Mouse (Mus musculus) CH12.LX (cell line): Measurements from ENCODE around the gene Ccr10. TPM values are rescaled to one million over a fixed set of nuclear protein-coding genes. Genes with fewer than 3 reads are reported as not detected.
"Not testable (repeated sequence)": the region's sequence is repeated elsewhere in the genome, so short reads cannot be mapped to it uniquely, and the experiment has no call there.

Experiments used
- DNase-seq: peaks from one replicate; pipeline ENCODE4 v3.0.0-alpha.2; 2013; ENCODE audit errors: extremely low read depth
- H3K27ac ChIP-seq: 2 replicates; pipeline ENCODE4 v1.5.1; 2012; ENCODE audit warnings: low read depth, mild to moderate bottlenecking, control low read depth, moderate library complexity; ENCODE audit not compliant: insufficient read depth
- H3K27me3 ChIP-seq: replicated peaks from 2 replicates; pipeline ENCODE3; 2012; ENCODE audit warnings: inconsistent platforms
- H3K36me3 ChIP-seq, 2 experiments: replicated peaks in 1 of 2; 2 replicates each; pipeline versions ENCODE3 to v1.6.1; 2012; ENCODE audit warnings: inconsistent platforms in 1 of 2, low read length in 1 of 2, mild to moderate bottlenecking in 1 of 2, mixed read lengths in 1 of 2, moderate library complexity in 1 of 2; ENCODE audit not compliant: control insufficient read depth in 1 of 2, insufficient read depth in 1 of 2
- H3K4me1 ChIP-seq, 2 experiments: 2 replicates each; pipeline ENCODE4 v1.6.1; 2012; ENCODE audit warnings: inconsistent platforms in 1 of 2, moderate library complexity in 1 of 2; ENCODE audit not compliant: insufficient read depth in 2 of 2, control insufficient read depth in 1 of 2
- H3K4me2 ChIP-seq: 2 replicates; pipeline ENCODE4 v1.6.1; 2012; ENCODE audit warnings: low read depth, mild to moderate bottlenecking, control low read depth; ENCODE audit not compliant: poor library complexity, insufficient read depth, severe bottlenecking
- H3K4me3 ChIP-seq, 3 experiments: fragments of 150-350 bp in 1 of 3; sonication (generic) in 1 of 3; replicated peaks in 1 of 3; 2 replicates each; pipeline versions ENCODE3 to v1.5.1; 2011 to 2012; ENCODE audit warnings: low read depth in 2 of 3, low read length in 2 of 3, mild to moderate bottlenecking in 2 of 3, moderate library complexity in 2 of 3, control low read depth in 1 of 3, improper control_type of control experiment in 1 of 3, inconsistent platforms in 1 of 3, mixed read lengths in 1 of 3; ENCODE audit not compliant: poor library complexity in 1 of 3
- H3K79me2 ChIP-seq: replicated peaks from 2 replicates; pipeline ENCODE4 v1.6.1; 2012; ENCODE audit warnings: mild to moderate bottlenecking, moderate library complexity; ENCODE audit not compliant: control insufficient read depth, poor library complexity, insufficient read depth, severe bottlenecking; ENCODE audit errors: extremely low read depth
- H3K9ac ChIP-seq: 2 replicates; pipeline ENCODE4 v1.6.1; 2012; ENCODE audit warnings: low read depth, mild to moderate bottlenecking, control low read depth, moderate library complexity; ENCODE audit not compliant: insufficient read depth
- H3K9me3 ChIP-seq: replicated peaks from 2 replicates; pipeline ENCODE3; 2012; ENCODE audit warnings: low read length, inconsistent platforms, mixed read lengths
- E2F4 ChIP-seq: IDR thresholded peaks from 2 replicates; pipeline ENCODE4 v1.6.1; 2011; ENCODE audit warnings: low read depth, low read length, improper control_type of control experiment; ENCODE audit not compliant: insufficient replicate concordance
- ETS1 ChIP-seq: conservative IDR thresholded peaks from 2 replicates; pipeline ENCODE4 v1.6.1; 2012; ENCODE audit warnings: low read depth, mild to moderate bottlenecking, inconsistent platforms, low read length, improper control_type of control experiment, moderate library complexity
- MAFK ChIP-seq: IDR thresholded peaks from 2 replicates; pipeline ENCODE4 v1.6.1; 2011; ENCODE audit warnings: low read length, improper control_type of control experiment; ENCODE audit not compliant: insufficient replicate concordance
- MAZ ChIP-seq: IDR thresholded peaks from 2 replicates; pipeline ENCODE4 v1.6.1; 2012; ENCODE audit warnings: low read depth, mild to moderate bottlenecking, inconsistent platforms, low read length, improper control_type of control experiment, moderate library complexity
- MXI1 ChIP-seq: IDR thresholded peaks from 2 replicates; pipeline ENCODE4 v1.6.1; 2011; ENCODE audit warnings: mild to moderate bottlenecking, low read depth, low read length, improper control_type of control experiment
- MYC ChIP-seq: IDR thresholded peaks from 2 replicates; pipeline ENCODE4 v1.6.1; 2011; ENCODE audit warnings: low read depth, mild to moderate bottlenecking, improper control_type of control experiment, low read length
- PAX5 ChIP-seq: IDR thresholded peaks from 2 replicates; pipeline ENCODE4 v1.6.1; 2012; ENCODE audit warnings: low read length, inconsistent platforms, mixed read lengths
- POLR2AphosphoS2 ChIP-seq: IDR thresholded peaks from 2 replicates; pipeline ENCODE4 v1.6.1; 2011; ENCODE audit warnings: low read depth, low read length, improper control_type of control experiment
- SMC3 ChIP-seq: IDR thresholded peaks from 2 replicates; pipeline ENCODE4 v1.6.1; 2011; ENCODE audit warnings: low read depth, low read length, improper control_type of control experiment
- USF2 ChIP-seq: conservative IDR thresholded peaks from 2 replicates; pipeline ENCODE4 v1.6.1; 2011; ENCODE audit warnings: low read depth, low read length, improper control_type of control experiment
- dilution Hi-C: fragments of 300-500 bp; cut with MboI; formaldehyde crosslinking; loops from 2 replicates; pipeline ENCODE4 v1.14.3; 2020; ENCODE audit warnings: low sequenced_read_pairs; ENCODE audit not compliant: extremely low pct_unique_long_range_greater_than_20kb, extremely low pct_ligation_motif_present
- in situ Hi-C: fragments of 300-500 bp; cut with MboI; formaldehyde crosslinking; loops from 3 replicates; pipeline ENCODE4 v1.14.3; 2019; ENCODE audit warnings: low sequenced_read_pairs, low pct_ligation_motif_present, low pct_unique_long_range_greater_than_20kb, mixed read lengths
- polyA plus RNA-seq: library from polyadenylated mRNA; unstranded; fragments of >175 nt; gene quantifications from 2 replicates; pipeline ENCODE4 v1.2.1, GENCODE M21; 2012; ENCODE audit warnings: low read depth; ENCODE audit not compliant: insufficient read length
- total RNA-seq, 2 experiments: library from RNA; depleted of rRNA; stranded (reverse); fragments of 300-350 nt in 1 of 2; fragments of >200 nt in 1 of 2; gene quantifications; 2 replicates each; pipeline ENCODE4 v1.2.3; 2012 to 2014

The Ccr10 gene
- total and polyA plus RNA-seq, 3 experiments, result 12.3 to 29.6 (median 17.2) TPM

GRCm38 (mm10) chr11:101162301-101162700 lies 12.9 kb downstream of the Ccr10 start:
- Histone ChIP-seq H3K27me3 (no peaks in the 10 kb centered on the region), H3K4me2 (no peak overlapping the region), H3K27ac (no peak overlapping the region), H3K4me3 (no peak overlapping the region), H3K9me3 (no peaks in the 10 kb centered on the region), H3K36me3 (peaks cover 61 to 88% of the 10 kb centered on the region in 2 experiments), H3K4me1 (peaks cover 1 to 5% of the 10 kb centered on the region in 2 experiments; a peak in 2 of 4 replicates), H3K9ac (no peak overlapping the region)
- dilution Hi-C loops, result no loop called here
- DNase-seq, result no peak
- TF ChIP-seq MYC (no peak), SMC3 (no peak), USF2 (no peak), MAFK (no peak)
- TF ChIP-seq, all 38 proteins: peak for 0
- H3K79me2 ChIP-seq, result no peaks in the 10 kb centered on the region
- in situ Hi-C loops, result no loop called here

- Histone ChIP-seq H3K4me3 (no peak overlapping the region), H3K79me2 (no peaks in the 10 kb centered on the region), H3K27me3 (no peaks in the 10 kb centered on the region), H3K36me3 (peaks cover 54 to 81% of the 10 kb centered on the region in 2 experiments), H3K27ac (no peak overlapping the region), H3K4me2 (no peak overlapping the region), H3K9ac (no peak overlapping the region), H3K4me1 (peaks cover 6 to 11% of the 10 kb centered on the region in 2 experiments), H3K9me3 (no peaks in the 10 kb centered on the region)
- dilution Hi-C loops, result no loop called here
- TF ChIP-seq MXI1 (no peak), ETS1 (no peak), MAFK (no peak), POLR2AphosphoS2 (no peak), PAX5 (no peak), E2F4 (no peak), MAZ (no peak)
- in situ Hi-C loops, result no loop called here
- DNase-seq, result no peak
Measured at GRCm38 (mm10) chr11:101161551-101161950, 13.7 kb downstream of the Ccr10 start.

GRCm38 (mm10) chr11:101160981-101161505 lies 14.2 kb downstream of the Ccr10 start:
- dilution Hi-C loops, result not testable (repeated sequence)

GRCm38 (mm10) chr11:101160151-101160550 lies 15.1 kb downstream of the Ccr10 start:
- in situ Hi-C loops, result not testable (repeated sequence)

More at GRCm38 (mm10) chr11:101160981-101161505, 14.2 kb downstream of the Ccr10 start:
- H3K9ac ChIP-seq, in situ Hi-C loops, H3K27me3 ChIP-seq, H3K9me3 ChIP-seq, H3K79me2 ChIP-seq, DNase-seq, H3K4me2 ChIP-seq, H3K27ac ChIP-seq, H3K4me3 ChIP-seq: not testable (repeated sequence)
- Histone ChIP-seq H3K36me3 (peaks cover 49 to 76% of the 10 kb centered on the region in 2 experiments), H3K4me1 (peaks cover 6 to 16% of the 10 kb centered on the region in 2 experiments)

More at GRCm38 (mm10) chr11:101160151-101160550, 15.1 kb downstream of the Ccr10 start:
- H3K27ac ChIP-seq, DNase-seq, dilution Hi-C loops, H3K4me3 ChIP-seq, H3K9me3 ChIP-seq, H3K79me2 ChIP-seq, H3K27me3 ChIP-seq, H3K4me2 ChIP-seq, H3K9ac ChIP-seq: not testable (repeated sequence)
- Histone ChIP-seq H3K4me1 (peaks cover 8 to 22% of the 10 kb centered on the region in 2 experiments), H3K36me3 (peaks cover 46 to 69% of the 10 kb centered on the region in 2 experiments)
